14 mouse cellular contexts compared by ENCODE assay signal in the genomic region with DNA sequence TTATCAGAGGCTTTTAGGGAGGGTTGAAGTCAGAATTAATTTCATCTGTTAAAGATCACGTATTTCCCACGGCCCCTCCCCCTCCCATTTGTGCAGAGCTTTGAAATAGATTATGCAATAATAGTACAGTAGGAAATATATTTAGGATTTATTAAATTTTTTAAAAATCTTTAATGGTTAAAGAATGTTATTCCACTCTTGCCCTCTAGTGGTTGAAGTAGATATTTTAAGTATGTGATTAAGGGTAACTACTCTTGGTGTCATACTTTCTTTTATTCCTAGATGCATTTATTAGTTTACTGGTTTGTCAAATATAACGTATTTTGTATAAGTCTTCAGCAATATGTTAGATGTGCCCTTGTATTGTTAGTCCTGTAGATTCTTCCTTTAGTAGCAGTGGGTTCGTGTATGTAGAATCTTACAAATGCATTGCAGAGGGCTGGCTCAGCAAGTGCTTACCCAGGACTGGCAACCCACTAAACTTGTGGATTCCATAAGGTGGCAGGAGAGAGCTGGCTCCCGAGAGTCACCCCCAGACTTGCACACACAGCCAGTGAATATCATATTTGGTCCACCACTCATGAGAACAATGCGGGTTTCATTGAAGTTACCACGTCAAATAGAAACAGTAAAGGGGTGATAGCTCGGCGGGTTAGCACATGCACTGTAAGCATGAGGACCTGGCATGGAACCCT. TPM values are rescaled to one million over a fixed set of nuclear protein-coding genes. Genes with fewer than 3 reads are reported as not detected.
DNase-seq lines count a peak whose midpoint lies in the region; ATAC-seq and TF ChIP-seq lines count a peak whose summit lies in the region.
"Had no signal": no experiment of that assay in that cellular context is flagged by ENCODE, and none has a peak within 500 bp of the region (broad histone marks: within the 10 kb centered on the region; RNA-seq: fewer than 3 reads in every experiment).

No protein-coding gene starts in this region.

- H3K36me3 ChIP-seq in thymus, adult 2 months (ENCODE audit: control insufficient read depth, insufficient read depth, low read length): no peaks in the 10 kb centered on the region
- no peaks in the 10 kb centered on the region for H3K36me3 ChIP-seq in stomach, postnatal 0 days (ENCODE audit: control insufficient read depth, insufficient read depth, low read length)
- H3K36me3 ChIP-seq: embryonic facial prominence, embryonic 13.5 days; hindbrain, embryonic 15.5 days; limb, embryonic 12.5 days had no signal

- H3K4me3 ChIP-seq in layer of hippocampus, adult 2 months: no peak overlapping the region
- no peak overlapping the region for H3K4me3 ChIP-seq in thymus, adult 2 months (ENCODE audit: control insufficient read depth, insufficient read depth, low read length)
- H3K4me3 ChIP-seq in stomach, postnatal 0 days (ENCODE audit: low read depth, low read length): no peak overlapping the region
- H3K4me3 ChIP-seq: embryonic facial prominence, embryonic 13.5 days; hindbrain, embryonic 15.5 days; limb, embryonic 12.5 days had no signal

- no peak for DNase-seq in layer of hippocampus, adult 2 months (ENCODE audit: low spot score in 2 of 2)
- DNase-seq in layer of hippocampus, postnatal 10 days (ENCODE audit: low spot score in 2 of 2): no peak
- DNase-seq in thymus, postnatal 4 days: peak; percentile 25
- no peak for DNase-seq in thymus, adult 2 months
- peak; percentile 71 for DNase-seq in cerebellum, adult 11-12 months
- no peak for DNase-seq in stomach, postnatal 0 days (ENCODE audit: low spot score)
- DNase-seq in B cell, adult 2 months: no peak
- no peak for DNase-seq in kidney, adult 18-20 months
- DNase-seq: kidney, postnatal 36 days; thymus, adult 18-20 months had no signal

- H3K9ac ChIP-seq in stomach, postnatal 0 days (ENCODE audit: low read length): no peak overlapping the region
- H3K9ac ChIP-seq: embryonic facial prominence, embryonic 13.5 days; hindbrain, embryonic 15.5 days; limb, embryonic 12.5 days had no signal

- no peak for ATAC-seq in stomach, postnatal 0 days (ENCODE audit: low FRiP score, low TSS enrichment)
- ATAC-seq: forebrain, embryonic 16.5 days had no signal

- no peaks in the 10 kb centered on the region for H3K4me1 ChIP-seq in thymus, adult 2 months (replicated peaks; ENCODE audit: control insufficient read depth, insufficient read depth, low read length)
- H3K4me1 ChIP-seq in stomach, postnatal 0 days (replicated peaks; ENCODE audit: control insufficient read depth, insufficient read depth): no peaks in the 10 kb centered on the region; the same call in 1 of the 2 replicates

- 87% methylated on average over 9 of the region's 9 CpGs for WGBS in thymus, adult 2 months
- WGBS in stomach, postnatal 0 days: 71% methylated on average over 9 of the region's 9 CpGs

- H3K4me2 ChIP-seq in stomach, postnatal 0 days (replicated peaks; ENCODE audit: low read depth): no peak overlapping the region
- H3K4me2 ChIP-seq: embryonic facial prominence, embryonic 13.5 days; hindbrain, embryonic 15.5 days; limb, embryonic 12.5 days had no signal

- no peak for TF ChIP-seq EP300 in stomach, postnatal 0 days (optimal IDR thresholded peaks at IDR 0.05)

- no peak for TF ChIP-seq POLR2A in thymus, adult 2 months (IDR thresholded peaks at IDR 0.05; ENCODE audit: control insufficient read depth, extremely low read depth, insufficient read depth, low read length, poor library complexity)

- no peaks in the 10 kb centered on the region for H3K9me3 ChIP-seq in stomach, postnatal 0 days (ENCODE audit: control insufficient read depth, low read length)
- H3K9me3 ChIP-seq: embryonic facial prominence, embryonic 13.5 days; hindbrain, embryonic 15.5 days; limb, embryonic 12.5 days had no signal

- no peak overlapping the region for H3K27ac ChIP-seq in layer of hippocampus, adult 2 months
- H3K27ac ChIP-seq in thymus, adult 2 months (ENCODE audit: control insufficient read depth, insufficient read depth, low read length): no peak overlapping the region
- H3K27ac ChIP-seq in stomach, postnatal 0 days (replicated peaks): no peak overlapping the region
- H3K27ac ChIP-seq: embryonic facial prominence, embryonic 13.5 days; hindbrain, embryonic 15.5 days; limb, embryonic 12.5 days had no signal

- TF ChIP-seq CTCF in layer of hippocampus, adult 2 months (conservative IDR thresholded peaks at IDR 0.05): peak; percentile 79
- no peak for TF ChIP-seq CTCF in thymus, adult 2 months (IDR thresholded peaks at IDR 0.05; ENCODE audit: borderline replicate concordance, control insufficient read depth, extremely low read depth, insufficient read depth, low read length, poor library complexity)
- TF ChIP-seq CTCF in stomach, postnatal 0 days (IDR thresholded peaks at IDR 0.05; ENCODE audit: low read depth): peak; percentile 50

- H3K27me3 ChIP-seq in thymus, adult 2 months (ENCODE audit: control insufficient read depth, insufficient read depth, low read length): no peaks in the 10 kb centered on the region
- H3K27me3 ChIP-seq in stomach, postnatal 0 days (ENCODE audit: control insufficient read depth, insufficient read depth, low read length): no peaks in the 10 kb centered on the region
- H3K27me3 ChIP-seq: embryonic facial prominence, embryonic 13.5 days; hindbrain, embryonic 15.5 days; limb, embryonic 12.5 days had no signal

RNA-seq across cellular contexts. Expression of a gene that starts 51.7 kb away (rescaled TPM):
- total RNA-seq in layer of hippocampus, adult 2 months (2021): 100 to 1,000 TPM; 109 to 125 TPM
- 10 to 100 TPM; 55.2 to 64.0 TPM for total RNA-seq in layer of hippocampus, postnatal 10 days (2021)
- 22.5 and 25.5 TPM in 2 replicates for polyA plus RNA-seq in thymus, adult 2 months (2012; rRNA removed)
- 23.1 and 24.2 TPM in 2 replicates for polyA plus RNA-seq in stomach, postnatal 0 days (2015; fragmentation: Nextera tagmentation; extraction: Ambion mirVana)

Comparison
In these comparisons a context has a peak if more than half of its experiments do, and no peak if none do; other contexts are left out.
1. DNase-seq: peak in thymus, postnatal 4 days (single experiment) and cerebellum, adult 11-12 months (single experiment); none in layer of hippocampus, adult 2 months (0 of 2), layer of hippocampus, postnatal 10 days (0 of 2), thymus, adult 2 months (single experiment), stomach, postnatal 0 days (single experiment), B cell, adult 2 months (0 of 2) and kidney, adult 18-20 months (single experiment).